Mouse (Mus musculus) forebrain, embryonic 11.5 days (tissue): ENCODE measurements around the gene Mbd3l1. TPM values are rescaled to one million over a fixed set of nuclear protein-coding genes. Genes with fewer than 3 reads are reported as not detected.

Experiments used
- ATAC-seq: fragments of 200-750 bp; cut with Nextera tagmentation; replicated peaks from 2 replicates; pipeline ENCODE4 v1.8.0; 2017; ENCODE audit warnings: moderate TSS enrichment; ENCODE audit not compliant: low FRiP score
- DNase-seq: peaks from one replicate; pipeline ENCODE4 v3.0.0-alpha.2; 2017; ENCODE audit warnings: low spot score
- H3K27ac ChIP-seq: fragments of 300-500 bp; sonication (generic); 2 replicates; pipeline ENCODE4 v1.5.1; 2014; ENCODE audit warnings: low read depth, low read length
- H3K27me3 ChIP-seq: fragments of 300-500 bp; sonication (generic); 2 replicates; pipeline ENCODE4 v1.6.1; 2014; ENCODE audit warnings: mild to moderate bottlenecking, low read length, mixed read lengths; ENCODE audit not compliant: control insufficient read depth, insufficient read depth
- H3K36me3 ChIP-seq: fragments of 300-500 bp; sonication (generic); 2 replicates; pipeline ENCODE4 v1.6.1; 2014; ENCODE audit warnings: mild to moderate bottlenecking, low read length, moderate library complexity, mixed read lengths; ENCODE audit not compliant: control insufficient read depth, insufficient read depth
- H3K4me1 ChIP-seq: fragments of 300-500 bp; sonication (generic); replicated peaks from 2 replicates; pipeline ENCODE4 v1.6.1; 2014; ENCODE audit warnings: low read length, mixed read lengths; ENCODE audit not compliant: control insufficient read depth, insufficient read depth
- H3K4me2 ChIP-seq: fragments of 300-500 bp; sonication (generic); 2 replicates; pipeline ENCODE4 v1.6.1; 2014; ENCODE audit warnings: low read depth, mild to moderate bottlenecking, low read length, moderate library complexity, mixed read lengths; ENCODE audit not compliant: severe bottlenecking
- H3K4me3 ChIP-seq: fragments of 300-500 bp; sonication (generic); 2 replicates; pipeline ENCODE4 v1.5.1; 2014; ENCODE audit warnings: low read depth, low read length
- H3K9ac ChIP-seq: fragments of 300-500 bp; sonication (generic); 2 replicates; pipeline ENCODE4 v1.6.1; 2014; ENCODE audit warnings: low read length
- H3K9me3 ChIP-seq: fragments of 300-500 bp; sonication (generic); 2 replicates; pipeline ENCODE4 v1.6.1; 2016; ENCODE audit warnings: low read length, mixed read lengths; ENCODE audit not compliant: control insufficient read depth
- WGBS: fragments of 180-500 bp; shearing (Covaris S2); extraction: QIAGEN DNeasy Blood & Tissue Kit; methylation state at CpG from one replicate; pipeline ENCODE4 v1.1.7; 2014; 5-methylcytosine and 5-hydroxymethylcytosine counted together
- polyA plus RNA-seq: library from polyadenylated mRNA; unstranded; fragments of >200 nt; fragmentation: Nextera tagmentation; extraction: Ambion mirVana; gene quantifications from 2 replicates; pipeline ENCODE4 v1.2.1, GENCODE M21; 2014

Gene Mbd3l1
- not detected in 2 replicates for polyA plus RNA-seq

- WGBS = 78% methylated on average over 3 of the region's 3 CpGs
- no peak within 1 kb of the TSS for H3K4me3 ChIP-seq
- no peaks in the 10 kb centered on the region for H3K9me3 ChIP-seq
- DNase-seq (no peak), ATAC-seq (no peak)
- H3K27ac ChIP-seq = no peak within 1 kb of the TSS
- no peak within 1 kb of the TSS for H3K9ac ChIP-seq
- H3K36me3 ChIP-seq = no peaks in the 10 kb centered on the region
- no peak within 1 kb of the TSS for H3K4me2 ChIP-seq
- H3K27me3 ChIP-seq = no peaks in the 10 kb centered on the region
- no peaks in the 10 kb centered on the region for H3K4me1 ChIP-seq
These were observed at the start of gene Mbd3l1, which contains the start of gene Zfp558 for GRCm38 (mm10) chr9:18478168-18478567. Gene Mbd3l1 (plus strand): TSS chr9:18478359. Gene Zfp558 (minus strand): TSS chr9:18478268.

GRCm38 (mm10) chr9:18430354-18430753 lies 47.8 kb upstream of the Mbd3l1 start, which contains the start of gene Mbd3l2:
Gene Mbd3l2 (plus strand): TSS chr9:18430654.
- Histone ChIP-seq H3K36me3 (no peaks in the 10 kb centered on the region), H3K4me1 (no peaks in the 10 kb centered on the region), H3K27me3 (no peaks in the 10 kb centered on the region), H3K9ac (no peak within 1 kb of the TSS), H3K27ac (no peak within 1 kb of the TSS), H3K4me2 (no peak within 1 kb of the TSS), H3K9me3 (no peaks in the 10 kb centered on the region), H3K4me3 (no peak within 1 kb of the TSS)
- ATAC-seq (no peak), DNase-seq (no peak)

GRCm38 (mm10) chr9:18431687-18432086 lies 46.5 kb upstream of the Mbd3l1 start:
- H3K27me3 ChIP-seq = no peaks in the 10 kb centered on the region
- no peak overlapping the region for H3K9ac ChIP-seq
- no peaks in the 10 kb centered on the region for H3K4me1 ChIP-seq
- H3K9me3 ChIP-seq = no peaks in the 10 kb centered on the region
- ATAC-seq (no peak), DNase-seq (no peak)
- no peak overlapping the region for H3K4me2 ChIP-seq
- H3K4me3 ChIP-seq = no peak overlapping the region
- H3K36me3 ChIP-seq = no peaks in the 10 kb centered on the region
- H3K27ac ChIP-seq = no peak overlapping the region
- WGBS = 87% methylated on average over 10 of the region's 10 CpGs

- H3K27ac ChIP-seq = no peak overlapping the region
- H3K4me2 ChIP-seq = no peak overlapping the region
- no peak overlapping the region for H3K9ac ChIP-seq
- DNase-seq (no peak), ATAC-seq (no peak)
- no peaks in the 10 kb centered on the region for H3K4me1 ChIP-seq
- peaks cover 6% of the 10 kb centered on the region; the same call in 1 of the 2 replicates for H3K36me3 ChIP-seq
- no peak overlapping the region for H3K4me3 ChIP-seq
- no peaks in the 10 kb centered on the region for H3K27me3 ChIP-seq
- 83% methylated on average over 4 of the region's 4 CpGs for WGBS
- no peaks in the 10 kb centered on the region; the same call in 1 of the 2 replicates for H3K9me3 ChIP-seq
These were observed 21.6 kb upstream of the Mbd3l1 start for GRCm38 (mm10) chr9:18456520-18456919.

GRCm38 (mm10) chr9:18467350-18467749 lies 10.8 kb upstream of the Mbd3l1 start:
- no peak for DNase-seq
- Histone ChIP-seq H3K4me1 (no peaks in the 10 kb centered on the region), H3K4me3 (no peak overlapping the region), H3K4me2 (no peak overlapping the region), H3K9me3 (no peaks in the 10 kb centered on the region; the same call in 1 of the 2 replicates), H3K36me3 (no peaks in the 10 kb centered on the region; the same call in 1 of the 2 replicates), H3K27ac (no peak overlapping the region), H3K27me3 (no peaks in the 10 kb centered on the region), H3K9ac (no peak overlapping the region)
- no peak; the same call in 1 of the 2 replicates for ATAC-seq
- WGBS = 24% methylated on average over 3 of the region's 3 CpGs

GRCm38 (mm10) chr9:18468005-18468404 lies 10.2 kb upstream of the Mbd3l1 start:
- Histone ChIP-seq H3K4me3 (no peak overlapping the region), H3K4me2 (no peak overlapping the region), H3K27me3 (no peaks in the 10 kb centered on the region), H3K27ac (no peak overlapping the region), H3K9me3 (no peaks in the 10 kb centered on the region; the same call in 1 of the 2 replicates), H3K36me3 (no peaks in the 10 kb centered on the region; the same call in 1 of the 2 replicates), H3K9ac (no peak overlapping the region), H3K4me1 (no peaks in the 10 kb centered on the region; the same call in 1 of the 2 replicates)
- no peak for DNase-seq
- WGBS = 94% methylated on average over 3 of the region's 3 CpGs
- ATAC-seq = no peak

- ATAC-seq = peak; percentile 98
- DNase-seq = peak; percentile 88
- peak overlapping the region; percentile 54 for H3K4me3 ChIP-seq
- H3K27ac ChIP-seq = peak overlapping the region; percentile 91
- H3K9me3 ChIP-seq = no peaks in the 10 kb centered on the region
- H3K27me3 ChIP-seq = no peaks in the 10 kb centered on the region
- H3K9ac ChIP-seq = peak overlapping the region; percentile 66
- peak overlapping the region; percentile 61 for H3K4me2 ChIP-seq
- 4% methylated on average over 39 of the region's 39 CpGs for WGBS
- no peaks in the 10 kb centered on the region; the same call in 1 of the 2 replicates for H3K4me1 ChIP-seq
- H3K36me3 ChIP-seq = no peaks in the 10 kb centered on the region
These were observed 4.6 kb upstream of the Mbd3l1 start for GRCm38 (mm10) chr9:18473324-18474128.

- no peak overlapping the region for H3K4me2 ChIP-seq
- H3K9me3 ChIP-seq = no peaks in the 10 kb centered on the region
- no peak for ATAC-seq
- no peak overlapping the region for H3K9ac ChIP-seq
- no peak overlapping the region for H3K4me3 ChIP-seq
- no peak overlapping the region for H3K27ac ChIP-seq
- no peaks in the 10 kb centered on the region for H3K36me3 ChIP-seq
- 48% methylated on average over 2 of the region's 2 CpGs for WGBS
- no peaks in the 10 kb centered on the region for H3K27me3 ChIP-seq
- H3K4me1 ChIP-seq = no peaks in the 10 kb centered on the region
- no peak for DNase-seq
These were observed 29.9 kb downstream of the Mbd3l1 start for GRCm38 (mm10) chr9:18508098-18508497.
